Mouse (Mus musculus) heart, adult 11 months (tissue): ENCODE measurements around the gene Dsp.
A peak's percentile ranks its signal among the peaks of the same experiment; 100 is the strongest.

Source experiments
- DNase-seq: peaks from one replicate; pipeline ENCODE4 v3.0.0; 2022

Gene Dsp

DNA sequence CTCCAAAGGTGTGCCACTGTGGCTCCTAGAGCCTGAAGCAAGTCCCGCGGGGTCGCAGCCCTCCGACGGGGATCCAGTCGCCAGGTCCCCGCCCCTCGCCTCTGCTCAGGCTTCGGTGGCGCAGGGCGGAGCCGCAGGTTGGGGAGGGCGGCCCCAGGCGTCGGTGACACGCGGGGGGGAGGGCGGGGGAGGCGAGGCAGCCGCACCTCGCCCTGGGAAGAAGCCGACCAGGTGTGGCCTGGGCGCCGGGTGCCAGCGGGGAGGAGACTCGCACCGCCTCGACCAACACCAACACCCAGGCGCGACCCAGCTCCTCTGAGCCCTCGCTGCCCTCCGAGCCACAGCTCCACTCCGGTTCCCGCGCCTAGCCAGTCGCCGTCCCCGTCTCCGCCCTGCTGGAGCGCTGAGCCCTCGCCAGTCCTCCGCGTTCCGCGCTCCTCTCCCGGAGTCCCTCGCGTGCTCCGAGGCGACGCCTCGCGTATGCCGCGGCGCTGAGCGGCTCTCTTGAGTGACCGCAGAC, at the start of gene Dsp:
Gene Dsp, plus strand, starts transcription at position 226 of the 520 bp plus-strand sequence.
- DNase-seq = peak; percentile 95

GRCm38 (mm10) chr13:38103406-38103805, 47.7 kb upstream of the Dsp start:
- DNase-seq = peak; percentile 61

DNA sequence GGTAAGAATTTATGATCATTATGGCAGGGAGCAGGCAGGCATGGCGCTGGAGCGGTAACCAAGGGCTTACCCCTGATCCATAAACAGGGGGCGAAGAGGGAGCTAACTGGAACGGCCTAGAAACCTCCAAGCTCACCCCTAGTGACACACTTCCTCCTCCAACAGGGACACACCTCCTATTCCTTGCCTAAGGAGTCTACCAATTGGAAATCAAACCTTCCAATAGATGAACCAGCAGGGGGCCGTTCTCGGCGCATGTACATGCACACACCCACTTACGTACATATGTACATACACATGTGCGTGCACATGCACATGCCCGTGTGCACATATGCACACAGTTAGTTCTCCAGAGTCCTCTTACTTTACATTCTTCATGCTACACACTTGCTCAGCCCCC, 46.6 kb upstream of the Dsp start:
- DNase-seq = peak; percentile 42

GRCm38 (mm10) chr13:38109081-38109480, 42.0 kb upstream of the Dsp start:
- peak; percentile 83 for DNase-seq

DNA sequence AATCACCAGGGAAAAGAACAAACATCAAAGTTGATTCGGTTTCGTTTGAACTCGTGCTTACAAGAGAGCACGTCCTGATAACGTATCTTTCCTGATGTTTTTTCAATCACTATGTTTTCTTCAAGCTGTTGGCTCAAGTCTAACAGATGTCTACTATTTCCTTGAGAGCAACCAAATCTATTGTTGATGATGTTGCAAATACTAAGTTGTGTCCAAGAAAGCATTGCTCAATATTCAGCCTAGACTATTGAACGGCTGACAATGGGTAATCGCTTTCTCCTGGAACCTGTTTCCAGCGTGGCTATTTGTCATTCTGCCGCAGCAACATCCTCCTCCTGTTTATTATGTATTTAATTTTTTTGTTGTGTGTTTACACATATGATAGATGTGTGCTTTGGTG, 28.8 kb upstream of the Dsp start:
- DNase-seq = no peak

DNA sequence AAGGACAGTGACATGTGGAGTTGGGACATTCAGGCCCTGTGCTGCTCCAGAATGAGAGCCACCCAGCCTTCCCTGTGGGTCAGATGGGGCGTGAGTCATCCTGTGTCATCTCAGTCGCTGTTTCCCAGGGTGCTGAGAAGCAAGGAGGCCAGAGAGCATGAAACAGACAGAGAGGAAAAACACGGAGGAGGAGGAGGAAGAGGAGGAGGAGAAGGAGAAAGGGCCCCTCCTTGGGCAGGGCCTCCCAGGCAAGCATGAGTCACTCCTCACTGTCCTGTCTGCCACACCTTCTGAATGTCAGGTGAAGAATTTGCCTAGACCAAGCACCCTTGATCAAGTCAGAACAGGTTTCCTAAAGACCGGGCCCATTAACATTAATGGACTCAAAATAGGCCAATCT, 27.4 kb upstream of the Dsp start:
- peak; percentile 77 for DNase-seq

DNA sequence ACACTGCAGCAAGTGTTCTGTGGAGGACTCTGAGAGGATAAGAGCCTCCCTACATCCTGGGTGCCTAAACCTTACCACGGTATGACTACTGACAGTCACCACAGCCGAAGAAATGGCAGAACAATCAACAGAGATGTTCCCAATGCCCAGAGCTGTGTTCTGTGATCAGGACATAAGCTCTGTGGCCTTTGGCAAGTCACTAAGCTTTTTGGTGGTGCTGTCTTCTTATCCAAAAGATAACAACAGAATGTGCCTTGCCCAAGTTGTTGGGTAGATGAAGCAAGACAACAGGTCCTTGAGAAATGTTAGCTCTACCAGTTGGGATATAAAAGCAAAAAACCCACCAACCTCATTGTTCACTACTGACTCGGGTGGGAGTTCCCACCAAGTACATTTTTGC, 23.4 kb upstream of the Dsp start:
- DNase-seq = no peak

DNA sequence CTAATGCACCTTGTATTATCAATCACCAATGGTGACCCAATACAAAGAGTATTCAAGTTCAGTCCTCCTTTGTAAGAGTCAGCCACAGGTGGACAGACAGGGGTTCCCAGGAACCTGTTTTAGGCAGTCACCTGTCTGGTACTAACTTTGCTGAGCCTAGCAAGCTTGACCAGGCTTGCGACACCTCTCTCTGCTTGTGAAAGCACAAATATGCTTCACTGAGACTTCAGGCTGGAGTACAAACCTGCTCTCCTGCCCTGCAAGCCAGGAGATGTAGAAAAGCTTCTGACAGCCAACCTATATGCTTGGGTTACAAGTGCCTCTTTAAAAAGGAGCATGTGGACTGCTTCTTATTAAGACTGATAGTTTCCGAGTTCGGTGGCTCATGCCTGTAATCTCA, 22.8 kb upstream of the Dsp start:
- DNase-seq = no peak

DNA sequence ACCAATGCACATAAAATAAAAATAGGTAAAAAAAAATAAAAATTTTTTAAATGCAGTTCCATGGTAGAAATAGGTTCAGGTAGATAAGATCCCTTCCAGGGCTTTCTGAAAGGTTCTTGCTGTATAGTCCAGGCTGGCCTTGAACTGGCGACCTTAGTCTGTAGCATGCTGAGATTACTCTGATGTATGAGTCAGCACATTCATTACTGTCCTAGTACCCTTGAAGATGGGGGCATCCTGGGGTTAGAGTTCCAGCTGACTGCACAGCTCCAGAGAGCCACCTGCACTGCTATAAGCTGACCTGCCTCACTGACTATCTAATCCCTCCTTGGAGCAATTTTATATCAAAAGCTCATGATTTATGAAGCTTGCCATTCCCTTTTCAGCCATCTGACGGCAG, 21.6 kb upstream of the Dsp start:
- DNase-seq = peak; percentile 45

DNA sequence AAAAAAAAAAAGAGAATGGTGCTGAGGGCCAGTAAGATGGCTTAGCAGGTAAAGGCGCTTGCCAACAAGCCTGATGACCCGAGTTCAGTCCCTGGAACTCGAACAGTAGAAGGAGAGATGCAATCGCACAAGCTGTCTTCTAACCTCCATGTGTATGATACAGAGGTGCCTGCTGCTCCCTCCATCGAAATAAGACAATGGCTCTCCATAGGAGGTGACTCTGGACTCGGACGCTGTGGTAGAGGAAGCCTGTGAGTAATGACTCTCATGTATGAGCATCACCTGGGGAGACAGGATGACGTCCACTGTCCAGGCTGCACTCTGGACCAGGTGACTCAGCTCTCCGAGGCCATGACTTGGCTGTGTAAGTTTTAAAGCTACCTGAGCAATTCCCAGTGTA, 21.0 kb upstream of the Dsp start:
- no peak for DNase-seq

DNA sequence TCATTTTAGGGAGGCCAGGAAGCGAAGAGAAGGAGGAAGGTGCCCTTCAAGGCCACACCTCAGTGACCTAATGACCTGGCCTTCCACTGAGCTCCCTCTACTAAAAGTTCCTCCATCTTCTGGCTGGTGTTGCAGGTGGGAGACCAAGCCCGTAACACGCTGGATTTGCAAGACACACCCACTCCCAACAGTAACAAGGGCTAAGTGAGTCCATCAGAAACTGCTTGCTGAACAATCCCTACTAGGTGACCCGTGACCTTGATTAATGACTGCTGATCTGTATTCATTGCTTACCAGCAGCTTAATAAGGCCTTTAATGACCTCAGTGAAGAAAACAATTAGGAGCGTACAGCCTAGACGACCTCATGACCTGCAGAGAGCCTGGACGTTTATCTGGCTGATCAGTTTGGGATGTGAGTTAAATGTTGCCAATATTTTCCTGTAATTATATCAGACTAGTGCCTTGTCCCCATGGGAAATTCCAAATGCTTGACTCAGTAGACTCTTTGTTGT, 18.0 kb upstream of the Dsp start:
- peak; percentile 68 for DNase-seq

GRCm38 (mm10) chr13:38140521-38140920, 10.6 kb upstream of the Dsp start:
- peak; percentile 16 for DNase-seq

DNA sequence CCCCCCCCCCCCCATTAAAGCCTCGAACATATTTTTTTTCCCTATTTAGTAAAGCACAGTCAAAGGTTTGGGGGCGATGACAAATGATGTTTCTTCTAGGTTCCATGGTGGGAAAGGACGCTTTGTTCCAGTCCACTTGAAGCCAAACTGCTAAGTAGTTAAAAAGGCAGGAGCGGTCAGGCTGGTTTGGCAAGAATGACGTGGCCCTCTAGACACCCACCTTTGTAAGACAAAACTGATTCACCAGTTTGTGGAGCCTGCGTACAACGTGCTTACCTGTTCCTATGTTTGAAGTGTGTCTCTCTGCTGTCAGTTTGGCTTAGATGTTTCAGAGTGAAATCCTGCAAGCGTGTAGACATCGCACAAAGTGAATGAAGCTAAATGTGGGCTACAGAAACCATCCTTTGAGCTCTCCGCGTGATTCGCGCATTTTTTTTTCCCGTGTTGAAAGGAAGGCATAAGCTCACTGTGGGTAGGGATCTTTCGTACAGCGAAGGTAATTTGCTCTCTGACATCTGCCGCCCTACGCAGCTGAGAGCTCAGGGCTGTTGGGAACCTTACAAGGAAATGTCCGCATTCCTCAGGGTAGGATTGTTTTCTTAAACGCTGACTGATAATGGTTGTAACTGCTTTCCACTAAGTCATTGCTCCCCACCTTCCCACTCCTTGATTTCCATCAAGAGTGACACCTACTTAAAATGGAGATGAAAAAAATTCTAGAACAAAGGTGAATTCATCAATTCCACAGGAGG, 6.0 kb upstream of the Dsp start:
- no peak for DNase-seq

DNA sequence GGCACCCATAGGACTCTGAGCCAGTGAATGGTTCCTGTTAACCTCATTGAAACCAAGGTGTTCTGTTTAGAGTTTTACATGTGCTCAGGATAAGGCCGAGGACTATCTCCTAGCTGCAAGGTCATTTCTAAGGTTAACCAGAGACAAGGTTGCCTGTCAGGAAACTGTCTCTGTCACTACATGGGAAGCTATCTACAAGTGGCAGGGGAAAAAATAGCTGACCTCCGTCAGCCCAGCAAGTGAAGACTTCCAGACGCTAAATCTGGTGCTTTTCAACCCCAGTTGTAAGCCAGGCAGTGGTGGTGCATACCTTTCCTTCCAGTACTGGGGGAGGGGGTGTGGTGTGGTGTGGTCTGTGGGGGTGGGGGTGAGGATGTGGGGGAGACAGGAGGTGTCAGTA, 2.7 kb upstream of the Dsp start:
- DNase-seq = peak; percentile 95

DNA sequence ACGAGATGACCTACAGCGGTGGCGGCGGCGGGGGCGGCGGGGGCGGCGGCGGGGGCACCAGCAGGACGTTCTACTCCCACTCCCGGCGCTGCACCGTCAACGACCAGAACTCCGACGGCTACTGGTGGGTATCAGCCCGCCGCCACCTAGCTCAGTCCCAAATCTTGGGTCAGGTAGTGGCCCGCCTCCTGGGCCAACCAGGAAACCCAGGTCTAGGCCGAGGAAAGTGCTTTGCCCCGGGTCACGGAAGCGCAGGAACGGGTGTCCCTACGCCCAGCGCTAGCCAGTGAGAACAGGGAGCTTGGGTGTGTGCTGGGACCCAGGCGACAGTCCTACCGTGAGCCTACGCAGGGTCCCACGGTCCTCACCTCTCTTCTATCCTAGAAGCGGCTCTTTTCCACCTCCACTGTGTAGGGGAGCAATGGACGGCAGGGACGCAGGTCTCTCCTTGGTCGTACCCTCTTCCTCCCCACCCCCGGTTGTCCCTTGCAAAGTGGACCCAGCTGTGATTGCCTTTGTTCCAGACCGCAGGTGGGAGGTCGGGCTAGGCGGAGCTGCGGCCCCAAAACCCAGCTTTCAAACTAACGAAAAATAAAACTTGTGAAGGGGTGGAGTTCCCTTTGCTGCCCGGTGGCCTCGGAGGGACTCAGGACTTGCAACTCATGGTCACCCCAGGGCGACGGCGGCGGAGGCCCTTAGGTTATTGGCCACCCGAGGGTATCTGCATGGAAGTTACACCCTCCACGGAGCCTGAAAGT, 756 bp downstream of the Dsp start:
- no peak for DNase-seq

- DNase-seq = peak; percentile 94
Measured at GRCm38 (mm10) chr13:38152429-38153035, 1.4 kb downstream of the Dsp start.

GRCm38 (mm10) chr13:38155523-38155922, 4.4 kb downstream of the Dsp start:
- DNase-seq = no peak

DNA sequence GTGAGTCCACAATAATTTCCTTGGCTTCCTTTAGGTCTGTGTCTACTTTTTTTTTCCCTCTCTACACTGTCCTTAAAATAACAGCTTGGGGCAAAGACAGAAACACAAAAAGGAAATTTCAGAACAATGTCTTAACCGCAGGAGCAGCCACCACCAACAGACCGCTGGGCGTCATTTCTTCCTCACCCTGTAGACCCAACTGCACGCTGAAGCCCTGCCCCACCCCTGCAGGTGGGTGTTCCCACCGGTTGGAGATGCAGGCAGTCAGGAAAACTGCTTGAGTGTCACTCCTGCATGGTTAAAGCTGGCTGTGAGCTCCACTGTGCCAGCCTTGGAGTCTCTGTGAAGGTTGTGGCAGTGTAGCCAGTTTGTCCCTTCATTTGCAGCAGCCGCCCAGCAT, 6.5 kb downstream of the Dsp start:
- DNase-seq = no peak

GRCm38 (mm10) chr13:38162002-38162401, 10.9 kb downstream of the Dsp start:
- DNase-seq = no peak

DNA sequence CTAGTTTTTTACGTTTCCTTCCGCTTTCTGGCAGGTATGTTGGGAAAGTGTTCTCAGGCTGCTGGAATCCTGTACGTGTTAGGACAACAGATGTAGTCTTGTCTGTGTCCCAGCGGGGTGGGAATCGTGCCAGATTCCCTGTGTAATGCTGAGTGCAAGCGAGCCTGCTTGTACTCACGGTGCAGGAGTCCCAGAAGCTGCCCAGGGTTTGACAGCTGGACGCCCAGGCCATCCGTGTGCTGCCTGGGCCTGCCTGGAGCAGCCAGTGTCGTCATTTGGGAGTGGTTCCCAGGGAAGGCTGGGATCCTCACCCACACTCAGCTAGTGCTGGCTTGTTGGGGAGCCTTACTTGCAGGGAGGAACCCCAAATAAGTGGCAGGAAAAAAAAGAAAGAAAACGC, 11.6 kb downstream of the Dsp start:
- DNase-seq = peak; percentile 98

- DNase-seq = peak; percentile 95
Measured at GRCm38 (mm10) chr13:38164932-38165331, 13.8 kb downstream of the Dsp start.

- DNase-seq = peak; percentile 79
Measured at GRCm38 (mm10) chr13:38167056-38167455, 16.0 kb downstream of the Dsp start.

GRCm38 (mm10) chr13:38170707-38171144, 19.6 kb downstream of the Dsp start:
- peak; percentile 95 for DNase-seq
